Mouse (Mus musculus) neural tube, embryonic 10.5 days (tissue): Measurements from ENCODE around the gene Zp3.
A peak's percentile ranks its signal among the peaks of the same experiment; 100 is the strongest.

Experiments
- DNase-seq: peaks from one replicate; pipeline ENCODE4 v3.0.0-alpha.2; 2017; ENCODE audit warnings: low spot score; ENCODE audit errors: extremely low spot score

Gene Zp3

GRCm38 (mm10) chr5:135960909-135961635 is 18.8 kb upstream of the Zp3 start:
- DNase-seq: no peak

GRCm38 (mm10) chr5:135962125-135962491 is 17.8 kb upstream of the Zp3 start:
- no peak for DNase-seq

- DNase-seq: peak; percentile 96
Observed at GRCm38 (mm10) chr5:135962492-135963279, 17.2 kb upstream of the Zp3 start.

- no peak for DNase-seq
Observed at GRCm38 (mm10) chr5:135963280-135963627, 16.6 kb upstream of the Zp3 start.

- DNase-seq: no peak
Observed at GRCm38 (mm10) chr5:135965501-135965930, 14.4 kb upstream of the Zp3 start.

GRCm38 (mm10) chr5:135966866-135967265 is 13.0 kb upstream of the Zp3 start:
- DNase-seq: no peak

GRCm38 (mm10) chr5:135968781-135969180 is 11.1 kb upstream of the Zp3 start:
- peak; percentile 46 for DNase-seq

- DNase-seq: no peak
Observed at GRCm38 (mm10) chr5:135970247-135970646, 9.7 kb upstream of the Zp3 start.

- DNase-seq: no peak
Observed at GRCm38 (mm10) chr5:135971876-135972275, 8.0 kb upstream of the Zp3 start.

GRCm38 (mm10) chr5:135974365-135974764 is 5.5 kb upstream of the Zp3 start, which contains the start of gene Ssc4d:
Gene Ssc4d, minus strand, starts transcription at chr5:135974531.
- DNase-seq: no peak

GRCm38 (mm10) chr5:135975893-135976668 is 3.8 kb upstream of the Zp3 start:
- no peak for DNase-seq

GRCm38 (mm10) chr5:135979381-135979780 is 518 bp upstream of the Zp3 start:
- no peak for DNase-seq

- DNase-seq: peak; percentile 66
Observed at GRCm38 (mm10) chr5:135982398-135982797, 2.5 kb downstream of the Zp3 start.

GRCm38 (mm10) chr5:135984546-135985044 is 4.7 kb downstream of the Zp3 start:
- no peak for DNase-seq

- DNase-seq: no peak
Observed at GRCm38 (mm10) chr5:135987248-135987647, 7.3 kb downstream of the Zp3 start.

GRCm38 (mm10) chr5:135990601-135991000 is 10.7 kb downstream of the Zp3 start:
- DNase-seq: no peak

GRCm38 (mm10) chr5:135993381-135993965 is 13.6 kb downstream of the Zp3 start:
- no peak for DNase-seq

- DNase-seq: no peak
Observed at GRCm38 (mm10) chr5:135994335-135994724, 14.4 kb downstream of the Zp3 start.

- DNase-seq: peak; percentile 87
Observed at GRCm38 (mm10) chr5:135994725-135995687, 15.1 kb downstream of the Zp3 start, which contains the start of gene Dtx2. Gene Dtx2, plus strand, starts transcription at chr5:135994800.

GRCm38 (mm10) chr5:135996162-135996561 is 16.3 kb downstream of the Zp3 start:
- no peak for DNase-seq
